Mouse (Mus musculus): Measurements from ENCODE around the gene Numb. TPM values are rescaled to one million over a fixed set of nuclear protein-coding genes. Genes with fewer than 3 reads are reported as not detected.

Numb gene
- polyA plus RNA-seq, 1 experiment: 155 TPM

DNA sequence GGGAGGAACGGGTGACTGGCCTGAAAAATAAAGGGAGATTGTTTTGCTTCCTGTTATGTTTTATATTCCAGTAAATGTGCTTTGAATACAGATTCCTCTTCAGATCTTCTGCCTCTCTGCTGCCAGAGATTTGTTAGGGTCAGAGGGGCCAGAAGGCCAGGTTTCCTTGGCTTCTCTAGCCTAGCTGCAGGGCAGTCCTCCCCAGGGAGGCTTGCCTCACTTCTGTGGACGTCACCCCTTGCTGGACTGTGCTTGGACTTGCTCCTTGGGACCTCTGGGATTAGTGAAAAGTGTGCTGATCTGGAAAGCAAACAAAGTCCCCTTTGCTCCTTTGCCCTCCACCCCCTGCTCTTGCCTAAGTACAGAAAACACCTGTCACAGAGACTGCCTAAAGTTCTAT, 126.7 kb downstream of the Numb start:
- no peak overlapping the region for H3K4me3 ChIP-seq (replicated peaks; ENCODE audit: extremely low read depth, low read depth, low read length)
- no peak for DNase-seq
- no peak for TF ChIP-seq CTCF (IDR thresholded peaks at IDR 0.05; ENCODE audit: insufficient read depth, low read length)
- TF ChIP-seq POLR2A (IDR thresholded peaks at IDR 0.05; ENCODE audit: borderline replicate concordance, extremely low read depth, low read depth, low read length): no peak
- WGBS: 41% methylated on average over 2 of the region's 2 CpGs
- H3K4me1 ChIP-seq (ENCODE audit: control insufficient read depth, insufficient read depth, low read length): no peaks in the 10 kb centered on the region

- DNase-seq: no peak
- Histone ChIP-seq H3K4me1 (ENCODE audit: control insufficient read depth, insufficient read depth, low read length) (no peaks in the 10 kb centered on the region), H3K4me3 (replicated peaks; ENCODE audit: extremely low read depth, low read depth, low read length) (no peak overlapping the region)
- WGBS: 70% methylated on average over 10 of the region's 10 CpGs
- TF ChIP-seq CTCF (IDR thresholded peaks at IDR 0.05; ENCODE audit: insufficient read depth, low read length) (no peak), POLR2A (IDR thresholded peaks at IDR 0.05; ENCODE audit: borderline replicate concordance, extremely low read depth, low read depth, low read length) (no peak)
These were observed 128.9 kb downstream of the Numb start for GRCm38 (mm10) chr12:83792706-83793410.

- WGBS: 90% methylated on average over 10 of the region's 10 CpGs
- Histone ChIP-seq H3K4me1 (ENCODE audit: control insufficient read depth, insufficient read depth, low read length) (no peaks in the 10 kb centered on the region), H3K4me3 (replicated peaks; ENCODE audit: extremely low read depth, low read depth, low read length) (no peak overlapping the region)
- no peak for TF ChIP-seq POLR2A (IDR thresholded peaks at IDR 0.05; ENCODE audit: borderline replicate concordance, extremely low read depth, low read depth, low read length)
- TF ChIP-seq CTCF (IDR thresholded peaks at IDR 0.05; ENCODE audit: insufficient read depth, low read length): no peak
- no peak for DNase-seq
These were observed 130.0 kb downstream of the Numb start for GRCm38 (mm10) chr12:83791737-83792136.

DNA sequence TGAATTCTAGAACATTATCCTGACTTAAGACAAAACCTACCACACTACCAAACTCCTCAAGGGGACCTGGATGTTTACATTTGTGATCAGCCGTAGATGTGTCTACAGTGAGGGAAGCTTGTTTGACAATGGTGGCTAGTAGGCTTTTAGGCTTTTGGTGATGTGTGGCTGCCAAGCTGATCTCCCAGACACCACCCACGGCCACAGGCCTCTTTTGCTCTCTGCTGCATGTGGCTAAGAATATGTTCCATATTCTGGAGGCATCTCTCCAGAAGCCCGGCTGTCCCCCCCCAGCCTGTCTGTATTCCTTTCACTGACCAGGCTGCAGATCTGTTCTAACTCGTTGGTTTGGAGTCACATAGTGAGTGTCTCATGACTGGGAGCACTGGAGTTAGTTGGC, 131.0 kb downstream of the Numb start:
- TF ChIP-seq CTCF (IDR thresholded peaks at IDR 0.05; ENCODE audit: insufficient read depth, low read length): no peak
- TF ChIP-seq POLR2A (IDR thresholded peaks at IDR 0.05; ENCODE audit: borderline replicate concordance, extremely low read depth, low read depth, low read length): no peak
- no peak for DNase-seq
- Histone ChIP-seq H3K4me1 (ENCODE audit: control insufficient read depth, insufficient read depth, low read length) (no peaks in the 10 kb centered on the region), H3K4me3 (replicated peaks; ENCODE audit: extremely low read depth, low read depth, low read length) (no peak overlapping the region)
- 65% methylated on average over 4 of the region's 4 CpGs for WGBS

DNA sequence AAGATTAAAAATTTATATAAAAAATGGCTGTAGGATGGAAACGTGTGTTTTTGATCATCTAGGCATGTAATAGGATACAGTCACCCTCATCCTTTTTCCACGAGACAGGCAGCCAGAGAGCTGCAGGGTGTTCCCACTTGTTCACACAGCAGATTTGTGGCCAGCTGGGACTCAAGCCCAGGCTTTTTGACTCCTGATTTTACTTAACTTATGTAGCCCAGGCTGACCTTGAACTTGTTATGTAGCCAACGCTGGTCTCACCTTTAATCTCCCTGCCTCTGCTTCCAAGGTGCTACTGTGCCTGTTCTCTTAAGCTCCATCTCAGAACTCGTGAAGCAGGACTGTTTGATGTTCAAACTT, 132.0 kb downstream of the Numb start:
- 46% methylated on average over 4 of the region's 4 CpGs for WGBS
- no peak for DNase-seq
- Histone ChIP-seq H3K4me3 (replicated peaks; ENCODE audit: extremely low read depth, low read depth, low read length) (no peak overlapping the region), H3K4me1 (ENCODE audit: control insufficient read depth, insufficient read depth, low read length) (no peaks in the 10 kb centered on the region)
- no peak for TF ChIP-seq CTCF (IDR thresholded peaks at IDR 0.05; ENCODE audit: insufficient read depth, low read length)

DNA sequence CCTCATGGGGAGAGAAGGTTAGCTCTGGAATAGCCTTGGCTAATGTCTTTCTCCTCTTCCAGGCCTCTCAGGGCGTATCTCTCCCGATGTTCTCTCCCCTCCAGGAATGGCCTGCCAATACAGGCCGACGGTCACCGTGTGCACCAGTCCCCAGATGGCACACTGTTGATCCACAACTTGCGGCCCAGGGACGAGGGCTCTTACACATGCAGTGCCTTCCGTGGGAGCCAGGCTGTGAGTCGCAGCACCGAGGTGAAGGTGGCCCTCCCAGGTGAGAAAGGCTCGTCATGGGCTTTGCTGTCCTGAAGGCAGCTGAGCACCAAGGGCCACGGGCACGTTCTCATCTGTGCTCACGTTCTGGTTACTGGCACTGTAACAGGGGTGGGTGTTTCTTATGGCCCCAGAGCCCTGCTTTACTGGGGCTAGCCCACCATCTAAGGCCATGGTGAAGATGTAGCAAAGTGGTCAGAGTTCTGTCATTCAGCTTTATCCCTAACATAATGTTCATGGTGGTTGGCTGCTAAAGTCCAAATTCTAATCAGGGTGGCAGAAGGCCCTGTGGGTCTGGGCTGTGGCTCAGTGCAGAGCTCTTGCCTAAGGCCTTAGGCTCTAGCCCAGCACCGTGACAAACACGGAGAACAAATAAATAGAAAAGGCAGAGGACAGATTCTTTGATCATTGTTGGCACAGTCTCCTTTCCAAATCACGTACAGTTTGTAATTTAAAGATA, 132.5 kb downstream of the Numb start:
- Histone ChIP-seq H3K4me1 (ENCODE audit: control insufficient read depth, insufficient read depth, low read length) (no peaks in the 10 kb centered on the region), H3K4me3 (replicated peaks; ENCODE audit: extremely low read depth, low read depth, low read length) (no peak overlapping the region)
- DNase-seq: no peak
- 81% methylated on average over 17 of the region's 17 CpGs for WGBS
- TF ChIP-seq CTCF (IDR thresholded peaks at IDR 0.05; ENCODE audit: insufficient read depth, low read length) (no peak), POLR2A (IDR thresholded peaks at IDR 0.05; ENCODE audit: borderline replicate concordance, extremely low read depth, low read depth, low read length) (no peak)

DNA sequence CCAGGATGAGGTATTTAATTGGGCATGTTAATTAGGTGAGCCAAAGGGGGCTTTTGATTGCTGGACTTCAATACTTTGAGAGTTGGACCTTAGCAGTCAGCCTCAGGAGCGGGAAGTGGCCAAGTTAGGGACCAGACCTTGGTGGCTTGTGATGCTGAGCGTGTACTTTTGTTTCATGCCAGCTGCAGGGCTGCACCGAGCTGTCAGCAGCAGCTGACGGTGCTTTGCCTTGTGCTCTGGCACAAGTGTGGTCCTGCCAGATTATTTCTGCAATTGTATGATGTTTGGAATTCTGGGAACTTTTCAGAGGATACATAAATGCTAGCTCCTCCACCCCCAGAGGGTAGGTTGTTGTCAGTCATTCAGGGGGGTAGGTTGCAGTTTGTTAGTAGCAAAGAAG, 136.4 kb downstream of the Numb start:
- Histone ChIP-seq H3K4me1 (ENCODE audit: control insufficient read depth, insufficient read depth, low read length) (peaks cover 3% of the 10 kb centered on the region; the same call in 1 of the 2 replicates), H3K4me3 (replicated peaks; ENCODE audit: extremely low read depth, low read depth, low read length) (no peak overlapping the region)
- 58% methylated on average over 4 of the region's 4 CpGs for WGBS
- DNase-seq: no peak
- TF ChIP-seq CTCF (IDR thresholded peaks at IDR 0.05; ENCODE audit: insufficient read depth, low read length): no peak
- TF ChIP-seq POLR2A (IDR thresholded peaks at IDR 0.05; ENCODE audit: borderline replicate concordance, extremely low read depth, low read depth, low read length): no peak

- no peak overlapping the region for H3K4me3 ChIP-seq (replicated peaks; ENCODE audit: extremely low read depth, low read depth, low read length)
- peaks cover 6% of the 10 kb centered on the region for H3K4me1 ChIP-seq (ENCODE audit: control insufficient read depth, insufficient read depth, low read length)
- TF ChIP-seq POLR2A (IDR thresholded peaks at IDR 0.05; ENCODE audit: borderline replicate concordance, extremely low read depth, low read depth, low read length) (no peak), CTCF (IDR thresholded peaks at IDR 0.05; ENCODE audit: insufficient read depth, low read length) (no peak)
- DNase-seq: no peak
- 89% methylated on average over 10 of the region's 10 CpGs for WGBS
These were observed 139.1 kb downstream of the Numb start for GRCm38 (mm10) chr12:83782669-83783068.

- Histone ChIP-seq H3K4me1 (ENCODE audit: control insufficient read depth, insufficient read depth, low read length) (peaks cover 6% of the 10 kb centered on the region), H3K4me3 (replicated peaks; ENCODE audit: extremely low read depth, low read depth, low read length) (no peak overlapping the region)
- WGBS: 73% methylated on average over 23 of the region's 23 CpGs
- no peak for TF ChIP-seq POLR2A (IDR thresholded peaks at IDR 0.05; ENCODE audit: borderline replicate concordance, extremely low read depth, low read depth, low read length)
- TF ChIP-seq CTCF (IDR thresholded peaks at IDR 0.05; ENCODE audit: insufficient read depth, low read length): no peak
- DNase-seq: no peak
These were observed 140.0 kb downstream of the Numb start for GRCm38 (mm10) chr12:83781640-83782278.
